Mouse (Mus musculus): ENCODE results near the gene Cyp2d40. TPM values are rescaled to one million over a fixed set of nuclear protein-coding genes. Genes with fewer than 3 reads are reported as not detected.

Cyp2d40 gene
- total RNA-seq, 2 experiments from 2014 or later, result not detected

Small RNAs within 50 kb of the gene (microRNA-seq; reads per million reads assigned to microRNA genes)
- gene Gm27618, result not detected

Other genes starting within 250 kb of the Cyp2d40 start
- gene Cyp2d12, start 209.1 kb downstream of the Cyp2d40 start, total RNA-seq (2021), result not detected
- not detected for gene Cyp2d34, start 143.2 kb downstream of the Cyp2d40 start, total RNA-seq (2021)
- gene Cyp2d26, start 30.1 kb upstream of the Cyp2d40 start, total RNA-seq (2021), result not detected
- 10 to 100 TPM; 52.2 to 55.8 TPM for gene Tcf20, start 223.7 kb upstream of the Cyp2d40 start, total RNA-seq (2021)